Mouse (Mus musculus): ENCODE measurements at regions not wholly inside any gene's neighbourhood (a gene's known extent, or its start where the extent isn't known, plus 50 kb on each side); places are given as distances from the start of the nearest gene placed in this dataset.

DNA sequence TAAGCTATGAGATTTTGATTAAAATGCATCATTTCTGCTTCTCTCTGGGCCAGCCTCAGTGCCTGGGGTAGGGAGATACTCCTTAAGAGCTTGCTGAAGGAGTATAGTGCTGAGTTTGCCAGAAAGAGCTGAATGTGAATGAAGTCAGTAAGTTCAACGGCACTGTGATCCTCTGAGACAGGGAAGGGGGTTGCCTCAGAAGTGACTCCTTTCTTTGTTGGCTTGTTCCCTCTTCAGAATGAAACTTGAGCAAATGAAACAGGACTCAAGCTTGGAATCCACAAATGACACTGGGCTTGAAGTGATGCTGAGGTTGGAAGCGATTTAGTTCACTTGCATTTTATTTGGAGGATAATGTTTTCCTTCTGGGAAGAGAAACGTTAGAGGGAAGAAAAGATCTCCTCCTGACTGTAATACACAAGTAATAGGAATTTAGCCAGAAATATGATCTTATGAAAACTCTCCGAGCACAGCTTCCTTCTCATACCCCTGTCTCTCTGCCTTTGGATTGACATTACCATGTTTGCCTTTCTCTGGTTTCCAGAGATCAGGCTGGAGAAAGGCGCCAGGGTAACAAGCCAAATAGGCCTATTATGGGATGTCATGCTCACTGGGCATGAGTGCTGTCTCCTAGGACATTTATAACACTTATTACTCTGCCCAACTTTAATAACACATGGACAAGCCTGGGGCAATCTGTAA is 77.0 kb upstream of the Ubash3b start:
- intact Hi-C loops (cut with DNase I): no loop called here

DNA sequence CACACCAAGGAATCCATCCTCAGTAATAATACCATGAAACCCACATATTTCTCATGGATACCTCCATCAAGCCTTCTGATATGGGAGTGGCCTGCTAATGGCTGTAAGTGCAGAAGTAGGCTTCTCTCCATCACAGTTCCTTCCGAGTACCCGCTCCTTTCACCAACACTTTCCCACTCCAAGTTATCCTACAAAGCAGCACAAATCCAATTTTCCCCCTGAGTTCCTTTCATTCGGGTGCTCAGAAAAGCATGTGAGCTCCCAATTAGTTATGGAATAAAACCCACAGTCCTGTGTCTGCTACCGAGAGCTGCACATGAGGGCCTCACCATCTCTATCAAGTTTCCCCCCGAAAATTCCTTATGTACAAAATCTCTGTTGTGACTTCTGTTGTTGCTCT is 75.8 kb upstream of the Ubash3b start:
- intact Hi-C loops (cut with DNase I): no loop called here

GRCm38 (mm10) chr9:41229225-41229582 is 67.7 kb upstream of the Ubash3b start:
- intact Hi-C loops (cut with DNase I): loop anchor here (2.0 to 5.0 kb wide), 2 partner anchors 163 to 722 kb away; no protein-coding TSS in a partner anchor

DNA sequence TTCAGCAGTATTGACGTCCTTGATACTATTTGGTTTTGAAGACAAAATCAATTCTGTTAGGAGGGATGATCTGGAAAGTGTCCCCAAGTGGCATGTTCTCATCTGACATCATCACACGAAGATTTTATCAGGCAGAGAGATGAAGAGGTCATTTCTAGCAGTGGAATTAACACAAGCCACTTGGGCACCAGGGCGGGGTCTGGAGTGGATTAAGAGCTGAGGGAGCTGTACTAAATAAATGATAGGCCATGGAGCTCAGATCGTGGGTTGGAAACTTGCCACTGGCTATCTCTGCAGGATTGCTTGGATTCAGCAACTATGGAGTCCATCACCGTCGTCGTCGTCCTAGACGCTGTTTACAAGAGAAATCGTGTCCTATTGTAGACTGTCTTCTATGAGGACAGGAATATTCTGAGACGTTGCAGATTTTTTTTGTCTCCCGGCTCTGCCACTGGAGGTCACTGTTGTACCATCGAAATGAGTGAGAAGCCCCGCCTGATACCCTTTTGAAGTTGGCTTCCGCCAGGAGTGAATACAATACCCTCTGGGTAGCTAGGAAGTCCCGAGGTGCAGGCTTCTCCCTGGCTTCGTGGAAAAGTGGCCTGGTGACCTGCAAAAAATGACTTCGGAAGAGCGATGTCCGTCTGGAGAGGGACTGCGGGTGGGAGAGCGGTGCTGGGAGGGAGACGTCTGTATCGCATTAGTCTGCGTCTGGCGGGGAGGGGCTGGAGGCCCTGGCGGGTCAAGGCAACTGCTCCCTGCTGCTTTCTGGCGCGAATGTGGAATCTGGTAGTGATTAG is 67.1 kb upstream of the Ubash3b start:
- intact Hi-C loops (cut with DNase I): loop anchor here (1.0 to 5.0 kb wide), 3 partner anchors 164 to 722 kb away; no protein-coding TSS in a partner anchor

DNA sequence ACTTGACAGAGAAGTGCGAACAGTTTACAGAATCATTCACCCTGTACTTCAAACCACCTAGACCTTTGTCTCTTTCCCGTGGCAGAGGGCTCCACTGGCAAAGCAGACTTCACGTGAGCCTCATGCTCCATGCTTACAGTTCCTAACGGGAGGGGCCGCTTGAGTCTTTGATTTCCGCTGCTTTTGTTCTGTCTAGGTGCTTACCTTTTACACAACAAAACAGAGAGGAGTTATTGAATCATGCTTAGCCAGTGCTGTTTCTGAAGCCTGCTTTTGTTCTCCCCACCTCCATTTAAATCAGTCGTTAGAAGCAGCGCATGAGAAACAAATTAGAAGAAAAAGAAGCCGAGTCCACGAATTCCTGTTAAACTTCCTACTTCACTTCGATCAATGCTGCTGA is 61.9 kb upstream of the Ubash3b start:
- intact Hi-C loops (cut with DNase I): no loop called here

GRCm38 (mm10) chr9:41222346-41223015 is 61.0 kb upstream of the Ubash3b start:
- intact Hi-C loops (cut with DNase I): no loop called here

- intact Hi-C loops (cut with DNase I): no loop called here
These were observed 59.8 kb upstream of the Ubash3b start for GRCm38 (mm10) chr9:41221110-41221790.

DNA sequence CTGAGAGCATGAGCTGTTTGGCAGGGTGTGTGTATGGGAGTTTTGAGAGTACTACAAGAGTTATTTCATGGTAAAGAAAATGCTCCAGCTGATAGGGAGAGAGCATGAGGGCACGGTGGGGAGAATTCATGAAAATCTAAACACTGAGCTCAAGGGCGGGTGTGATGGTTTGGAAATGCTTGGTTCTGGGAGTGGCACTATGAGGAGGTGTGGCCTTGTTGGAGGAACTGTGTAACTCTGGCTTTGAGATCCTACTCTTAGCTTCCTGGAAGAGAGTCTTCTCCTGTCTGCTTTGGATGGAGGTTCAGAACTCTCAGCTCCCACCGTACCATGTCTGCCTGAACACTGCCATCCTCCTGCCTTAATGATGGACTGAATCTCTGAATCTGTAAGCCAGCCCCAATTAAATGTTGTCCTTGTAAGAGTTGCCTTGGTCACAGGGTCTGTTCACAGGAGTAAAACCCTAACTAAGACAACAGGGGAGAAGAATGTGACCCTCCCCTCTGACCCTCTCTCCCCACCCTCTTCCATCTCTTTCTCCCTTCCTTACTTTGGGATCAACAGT is 58.7 kb upstream of the Ubash3b start:
- intact Hi-C loops (cut with DNase I): no loop called here

GRCm38 (mm10) chr9:41218702-41219101 is 57.2 kb upstream of the Ubash3b start:
- intact Hi-C loops (cut with DNase I): no loop called here

DNA sequence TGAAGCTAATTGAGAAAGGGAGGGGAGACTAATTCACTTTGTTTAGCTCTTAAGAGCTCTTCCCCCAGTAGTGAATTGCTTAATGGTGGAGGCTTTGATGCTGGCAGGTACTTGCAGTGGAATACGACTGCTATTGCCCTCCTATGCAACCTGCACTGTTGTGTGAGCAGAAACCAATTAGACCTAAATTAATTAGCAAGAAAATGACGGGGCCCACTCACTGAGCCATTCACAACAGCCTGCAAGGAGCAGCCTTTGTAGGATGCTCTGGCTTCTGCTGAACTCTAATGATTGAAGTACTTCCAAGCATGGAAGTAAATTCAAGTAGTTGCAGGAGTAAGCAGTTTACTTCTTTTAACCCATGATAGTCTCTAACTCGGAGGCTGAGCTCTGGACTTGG is 54.8 kb upstream of the Ubash3b start:
- intact Hi-C loops (cut with DNase I): no loop called here

- intact Hi-C loops (cut with DNase I): no loop called here
These were observed 53.5 kb upstream of the Ubash3b start for GRCm38 (mm10) chr9:41215026-41215425.

- intact Hi-C loops (cut with DNase I): no loop called here
These were observed 51.5 kb upstream of the Ubash3b start for GRCm38 (mm10) chr9:41212943-41213529.

GRCm38 (mm10) chr9:41212303-41212901 is 50.9 kb upstream of the Ubash3b start:
- intact Hi-C loops (cut with DNase I): no loop called here

DNA sequence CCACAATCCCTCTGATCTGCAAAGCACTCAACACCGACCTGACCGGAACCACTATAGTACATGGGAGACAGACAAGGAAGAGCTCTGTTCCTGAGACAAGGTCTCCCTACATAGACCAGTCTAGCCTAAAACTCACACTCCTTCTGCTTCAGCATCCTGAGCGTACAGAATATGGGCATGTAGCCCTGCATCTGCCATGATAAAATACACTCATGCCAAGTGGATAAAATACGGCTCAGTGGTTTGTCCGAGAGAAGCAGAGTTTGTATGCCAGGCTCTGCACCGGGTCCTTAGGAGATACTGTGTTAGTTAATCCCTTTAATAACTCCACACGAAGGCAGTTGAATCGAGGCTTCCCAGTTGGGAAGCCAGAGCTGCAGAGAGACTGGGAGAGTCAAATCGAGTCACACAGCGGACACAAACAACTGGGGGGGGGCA is 50.4 kb upstream of the Ubash3b start:
- intact Hi-C loops (cut with DNase I): no loop called here

Small RNA genes lying in the stretch of these regions (microRNA-seq; reads per million reads assigned to microRNA genes)
- 2,461 to 4,507 reads per million in 2 experiments for gene Mir100
- 211 to 323 reads per million in 2 experiments for gene Mir125b-1
- gene Mirlet7a-2: 298 to 337 reads per million in 2 experiments
